Mouse (Mus musculus) thymus, adult 2 months (tissue): ENCODE results near the gene Lpin1. TPM values are rescaled to one million over a fixed set of nuclear protein-coding genes. Genes with fewer than 3 reads are reported as not detected.

Experiments
- DNase-seq: peaks from one replicate; pipeline ENCODE4 v3.0.0; 2021
- H3K27ac ChIP-seq: fragments of 200-500 bp; 2 replicates; pipeline ENCODE4 v1.5.1; 2012; ENCODE audit warnings: low read length, control low read depth; ENCODE audit not compliant: control insufficient read depth, insufficient read depth
- H3K27me3 ChIP-seq: fragments of 200-500 bp; 2 replicates; pipeline ENCODE4 v1.6.1; 2012; ENCODE audit warnings: mild to moderate bottlenecking, low read length, moderate library complexity, mixed read lengths; ENCODE audit not compliant: control insufficient read depth, insufficient read depth
- H3K36me3 ChIP-seq: fragments of 200-500 bp; 2 replicates; pipeline ENCODE4 v1.6.1; 2012; ENCODE audit warnings: mild to moderate bottlenecking, low read length, moderate library complexity; ENCODE audit not compliant: control insufficient read depth, insufficient read depth
- H3K4me1 ChIP-seq: fragments of 200-500 bp; replicated peaks from 2 replicates; pipeline ENCODE4 v1.6.1; 2012; ENCODE audit warnings: low read length; ENCODE audit not compliant: control insufficient read depth, insufficient read depth
- H3K4me3 ChIP-seq: fragments of 200-500 bp; 2 replicates; pipeline ENCODE4 v1.5.1; 2012; ENCODE audit warnings: mild to moderate bottlenecking, low read length, control low read depth, moderate library complexity; ENCODE audit not compliant: control insufficient read depth, insufficient read depth
- CTCF ChIP-seq: fragments of 200-500 bp; IDR thresholded peaks from 2 replicates; pipeline ENCODE4 v1.5.1; 2012; ENCODE audit warnings: mild to moderate bottlenecking, control low read depth, low read length, moderate library complexity, borderline replicate concordance; ENCODE audit not compliant: control insufficient read depth, poor library complexity, insufficient read depth; ENCODE audit errors: extremely low read depth
- POLR2A ChIP-seq: fragments of 200-500 bp; IDR thresholded peaks from 2 replicates; pipeline ENCODE4 v1.6.1; 2012; ENCODE audit warnings: mild to moderate bottlenecking, low read length, control low read depth, moderate library complexity; ENCODE audit not compliant: control insufficient read depth, poor library complexity, insufficient read depth; ENCODE audit errors: extremely low read depth
- WGBS: fragments of 180-500 bp; shearing (Covaris S2); methylation state at CpG from one replicate; pipeline ENCODE4 v1.1.7; 2018; 5-methylcytosine and 5-hydroxymethylcytosine counted together
- polyA plus RNA-seq: library from polyadenylated mRNA; depleted of rRNA; stranded (reverse); fragments of >200 nt; gene quantifications from 2 replicates; pipeline ENCODE4 v1.2.3, GENCODE M21; 2012

Lpin1 gene
- polyA plus RNA-seq, 1 experiment = 24.3 TPM

- WGBS = 21% methylated on average over 1 of the region's 1 CpGs
- Histone ChIP-seq H3K4me3 (no peak overlapping the region), H3K27me3 (no peaks in the 10 kb centered on the region), H3K36me3 (no peaks in the 10 kb centered on the region), H3K4me1 (no peaks in the 10 kb centered on the region), H3K27ac (no peak overlapping the region)
- DNase-seq = no peak
- TF ChIP-seq CTCF (no peak), POLR2A (no peak)
Measured at GRCm38 (mm10) chr12:16600374-16600773, 10.4 kb downstream of the Lpin1 start.

- H3K27ac ChIP-seq = no peak overlapping the region
- 95% methylated on average over 3 of the region's 3 CpGs for WGBS
- no peak for TF ChIP-seq CTCF
- TF ChIP-seq POLR2A = no peak
- H3K4me3 ChIP-seq = no peak overlapping the region
- no peak for DNase-seq
- no peaks in the 10 kb centered on the region for H3K36me3 ChIP-seq
- H3K4me1 ChIP-seq = no peaks in the 10 kb centered on the region
- H3K27me3 ChIP-seq = no peaks in the 10 kb centered on the region
Measured at GRCm38 (mm10) chr12:16599359-16599758, 11.4 kb downstream of the Lpin1 start.

GRCm38 (mm10) chr12:16593761-16594160, 17.0 kb downstream of the Lpin1 start:
- Histone ChIP-seq H3K27me3 (no peaks in the 10 kb centered on the region), H3K4me3 (no peak overlapping the region), H3K27ac (no peak overlapping the region), H3K36me3 (no peaks in the 10 kb centered on the region), H3K4me1 (peaks cover 14% of the 10 kb centered on the region)
- DNase-seq = no peak
- 98% methylated on average over 7 of the region's 7 CpGs for WGBS
- TF ChIP-seq CTCF = no peak

GRCm38 (mm10) chr12:16593014-16593413, 17.8 kb downstream of the Lpin1 start:
- no peak for TF ChIP-seq CTCF
- TF ChIP-seq POLR2A = no peak
- Histone ChIP-seq H3K27me3 (no peaks in the 10 kb centered on the region), H3K4me1 (peaks cover 22% of the 10 kb centered on the region), H3K4me3 (no peak overlapping the region), H3K27ac (no peak overlapping the region), H3K36me3 (no peaks in the 10 kb centered on the region)
- DNase-seq = no peak
- WGBS = 92% methylated on average over 7 of the region's 7 CpGs

GRCm38 (mm10) chr12:16592451-16592850, 18.3 kb downstream of the Lpin1 start:
- no peak overlapping the region for H3K27ac ChIP-seq
- DNase-seq = no peak
- H3K4me1 ChIP-seq = peaks cover 22% of the 10 kb centered on the region
- 59% methylated on average over 5 of the region's 5 CpGs for WGBS
- no peak for TF ChIP-seq POLR2A
- no peak for TF ChIP-seq CTCF
- H3K4me3 ChIP-seq = no peak overlapping the region
- no peaks in the 10 kb centered on the region for H3K36me3 ChIP-seq
- no peaks in the 10 kb centered on the region for H3K27me3 ChIP-seq

GRCm38 (mm10) chr12:16591453-16592200, 19.1 kb downstream of the Lpin1 start:
- TF ChIP-seq POLR2A = no peak
- no peak for TF ChIP-seq CTCF
- peak overlapping the region; percentile 39 for H3K4me3 ChIP-seq
- H3K27ac ChIP-seq = peak overlapping the region; percentile 42
- WGBS = 3% methylated on average over 15 of the region's 15 CpGs
- DNase-seq = peak; percentile 88
- H3K27me3 ChIP-seq = no peaks in the 10 kb centered on the region
- no peaks in the 10 kb centered on the region for H3K36me3 ChIP-seq
- H3K4me1 ChIP-seq = peaks cover 22% of the 10 kb centered on the region

GRCm38 (mm10) chr12:16589966-16590365, 20.8 kb downstream of the Lpin1 start:
- Histone ChIP-seq H3K4me1 (peaks cover 22% of the 10 kb centered on the region), H3K4me3 (no peak overlapping the region), H3K27me3 (no peaks in the 10 kb centered on the region), H3K36me3 (no peaks in the 10 kb centered on the region), H3K27ac (no peak overlapping the region)
- 41% methylated on average over 4 of the region's 4 CpGs for WGBS
- TF ChIP-seq CTCF = no peak
- no peak for TF ChIP-seq POLR2A
- DNase-seq = no peak
